Mouse (Mus musculus) embryonic fibroblast, embryonic 13.5 days (primary cell): Measurements from ENCODE around the gene Zbtb4. TPM values are rescaled to one million over a fixed set of nuclear protein-coding genes. Genes with fewer than 3 reads are reported as not detected.
A peak's percentile ranks its signal among the peaks of the same experiment; 100 is the strongest.

Experiments
- H3K27ac ChIP-seq: 2 replicates; pipeline ENCODE4 v1.5.1; 2012; ENCODE audit warnings: low read length, control low read depth, inconsistent platforms; ENCODE audit not compliant: insufficient read depth
- H3K4me1 ChIP-seq: 2 replicates; pipeline ENCODE4 v1.6.1; 2011; ENCODE audit warnings: low read length; ENCODE audit not compliant: control insufficient read depth, insufficient read depth
- H3K4me3 ChIP-seq: 2 replicates; pipeline ENCODE4 v1.5.1; 2011; ENCODE audit warnings: mild to moderate bottlenecking, control low read depth, low read length; ENCODE audit not compliant: insufficient read depth
- CTCF ChIP-seq: IDR thresholded peaks from 2 replicates; pipeline ENCODE4 v1.5.1; 2011; ENCODE audit warnings: mild to moderate bottlenecking, control low read depth, low read length, moderate library complexity, borderline replicate concordance; ENCODE audit not compliant: insufficient read depth
- POLR2A ChIP-seq: IDR thresholded peaks from 2 replicates; pipeline ENCODE4 v1.6.1; 2011; ENCODE audit warnings: low read depth, mild to moderate bottlenecking, control low read depth, low read length, moderate library complexity
- polyA plus RNA-seq: library from polyadenylated mRNA; stranded (reverse); fragments of >200 nt; gene quantifications from 2 replicates; pipeline ENCODE4 v1.2.4, GENCODE M21; 2011; ENCODE audit warnings: low read depth; ENCODE audit not compliant: missing spikeins, insufficient read length

Gene Zbtb4
- polyA plus RNA-seq, 1 experiment, result 22.6 TPM

DNA sequence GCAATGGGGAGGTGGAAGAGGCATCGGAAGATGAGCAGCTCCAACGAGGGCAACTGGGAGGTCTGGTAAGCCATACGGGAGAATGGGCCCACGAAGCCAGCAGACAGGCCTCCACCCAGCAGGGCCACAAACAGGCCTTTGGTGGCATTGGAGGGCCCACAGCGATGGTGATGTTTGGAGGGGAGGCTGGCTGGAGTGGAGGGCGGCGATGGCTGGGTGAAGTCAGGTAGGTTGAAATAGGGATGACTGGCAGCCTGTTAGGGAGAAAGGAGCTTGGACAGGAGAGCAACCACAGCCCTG lies 4.9 kb upstream of the Zbtb4 start:
- no peak overlapping the region for H3K4me3 ChIP-seq
- H3K27ac ChIP-seq, result no peak overlapping the region
- TF ChIP-seq POLR2A, result no peak
- no peak for TF ChIP-seq CTCF
- H3K4me1 ChIP-seq, result peaks cover 10% of the 10 kb centered on the region

DNA sequence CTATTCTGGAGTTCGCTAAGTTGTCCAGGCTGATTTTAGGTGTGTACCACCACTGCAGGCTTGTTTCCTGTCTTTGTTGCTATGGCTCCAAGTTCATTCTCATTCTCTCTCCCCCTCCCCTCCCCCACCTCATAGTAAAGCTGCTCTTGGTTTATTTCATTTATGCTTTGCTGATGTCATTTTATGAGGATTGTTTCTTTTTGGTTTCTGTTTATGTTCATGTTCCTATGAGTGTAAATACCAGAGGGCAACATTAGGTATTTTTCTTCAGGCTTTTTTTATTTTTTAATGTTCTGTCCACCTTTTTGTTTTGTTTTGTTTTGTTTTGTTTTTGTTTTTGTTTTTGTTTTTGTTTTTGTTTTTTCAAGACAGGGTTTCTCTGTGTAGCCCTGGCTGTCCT lies 3.8 kb upstream of the Zbtb4 start, which contains the start of gene Slc35g3:
Gene Slc35g3, minus strand, starts transcription at position 101 of the 400 bp plus-strand sequence.
- TF ChIP-seq CTCF (no peak), POLR2A (no peak)
- no peak within 1 kb of the TSS for H3K27ac ChIP-seq
- H3K4me3 ChIP-seq, result no peak within 1 kb of the TSS

DNA sequence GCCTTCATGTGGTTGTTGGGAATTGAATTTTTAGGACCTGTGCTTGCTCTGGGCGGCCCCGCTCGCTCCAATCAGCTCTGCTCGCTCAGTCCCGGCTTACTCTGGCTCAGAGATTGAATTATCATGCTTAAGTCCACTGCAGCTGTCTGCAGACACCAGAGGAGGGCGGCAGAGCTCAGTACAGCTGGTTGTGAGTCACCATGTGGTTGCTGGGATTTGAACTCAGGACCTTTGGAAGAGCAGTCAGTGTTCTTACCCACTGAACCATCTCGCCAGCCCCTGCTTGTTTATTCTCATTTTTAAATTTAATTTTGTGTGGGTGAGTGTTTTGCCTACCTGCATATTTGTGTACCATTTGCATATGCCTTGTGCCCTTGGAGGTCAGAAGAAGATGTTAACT lies 2.2 kb upstream of the Zbtb4 start:
- no peak overlapping the region for H3K27ac ChIP-seq
- peak; percentile 33; the same call in 1 of the 2 replicates for TF ChIP-seq CTCF
- no peak for TF ChIP-seq POLR2A
- peaks cover 12% of the 10 kb centered on the region for H3K4me1 ChIP-seq
- H3K4me3 ChIP-seq, result no peak overlapping the region

More for the DNA sequence above, 3.8 kb upstream of the Zbtb4 start, which contains the start of gene Slc35g3:
- peaks cover 8% of the 10 kb centered on the region; the same call in 1 of the 2 replicates for H3K4me1 ChIP-seq

DNA sequence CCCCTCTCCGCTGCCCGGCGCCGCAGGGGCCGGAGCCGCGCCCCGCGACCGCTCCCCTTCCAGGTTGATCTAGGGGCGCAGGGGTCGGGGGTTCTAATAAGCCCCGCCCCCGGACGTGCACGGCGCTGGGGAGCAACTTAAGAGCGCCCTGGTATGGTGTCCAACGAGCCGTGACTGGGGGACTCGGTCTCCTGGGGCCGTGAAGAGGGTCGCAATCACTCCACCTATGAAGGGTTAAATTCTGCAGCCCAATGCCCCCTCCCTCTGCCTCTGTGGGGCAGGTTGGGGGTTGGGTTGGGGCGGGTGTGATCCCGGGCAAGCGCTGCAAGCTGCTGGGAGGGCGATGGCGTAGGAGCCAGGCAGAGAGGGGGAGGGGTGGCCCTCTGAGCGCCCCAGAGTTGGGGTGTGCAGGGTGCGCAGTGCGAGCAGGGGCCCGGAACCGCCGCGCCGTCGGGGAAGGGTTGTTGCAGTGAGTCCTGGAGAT lies 456 bp downstream of the Zbtb4 start:
- peak overlapping the region; percentile 38; the same call in 1 of the 2 replicates for H3K27ac ChIP-seq
- peaks cover 13% of the 10 kb centered on the region; the same call in 1 of the 2 replicates for H3K4me1 ChIP-seq
- H3K4me3 ChIP-seq, result peak overlapping the region; percentile 88
- TF ChIP-seq POLR2A (peak; percentile 34; the same call in 1 of the 2 replicates), CTCF (no peak)

DNA sequence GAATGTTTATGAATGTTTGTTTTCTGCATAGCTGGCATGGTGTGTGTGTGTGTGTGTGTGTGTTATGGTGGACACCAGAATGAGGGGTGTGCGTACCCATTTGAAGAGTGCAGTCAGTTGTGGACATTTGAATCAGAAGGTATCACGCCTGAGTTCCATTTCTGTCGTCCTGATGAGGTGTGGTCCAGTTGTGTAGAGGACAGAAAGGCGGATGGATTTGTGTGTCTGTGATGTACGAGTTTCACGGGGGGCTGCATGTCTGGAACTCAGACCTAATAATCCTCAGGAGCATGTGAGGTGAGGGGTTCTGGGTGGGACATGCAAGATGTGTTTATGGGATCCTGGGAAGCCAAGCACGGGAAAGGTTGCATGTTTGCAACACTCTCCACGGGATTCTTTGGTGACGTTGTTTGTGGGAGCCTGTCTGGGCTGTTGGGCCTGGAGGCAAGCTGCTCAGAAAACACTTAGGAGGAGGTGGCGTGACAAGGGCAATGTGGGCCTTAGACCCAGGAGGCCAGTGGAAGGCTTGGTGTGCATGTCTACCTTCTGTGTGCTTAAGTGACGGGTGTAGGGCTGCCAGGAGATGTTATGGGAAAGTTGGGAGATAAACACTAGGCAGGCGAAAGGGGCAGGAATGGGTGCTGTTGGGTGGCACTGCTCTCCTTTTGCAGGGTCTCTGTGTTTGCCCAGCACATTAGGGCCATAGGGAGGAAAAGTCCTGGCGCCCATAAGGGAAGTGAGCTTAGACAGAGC lies 1.3 kb downstream of the Zbtb4 start:
- no peak overlapping the region for H3K27ac ChIP-seq
- TF ChIP-seq POLR2A (no peak), CTCF (no peak)
- H3K4me1 ChIP-seq, result peaks cover 13% of the 10 kb centered on the region; the same call in 1 of the 2 replicates
- peak overlapping the region; percentile 88 for H3K4me3 ChIP-seq

DNA sequence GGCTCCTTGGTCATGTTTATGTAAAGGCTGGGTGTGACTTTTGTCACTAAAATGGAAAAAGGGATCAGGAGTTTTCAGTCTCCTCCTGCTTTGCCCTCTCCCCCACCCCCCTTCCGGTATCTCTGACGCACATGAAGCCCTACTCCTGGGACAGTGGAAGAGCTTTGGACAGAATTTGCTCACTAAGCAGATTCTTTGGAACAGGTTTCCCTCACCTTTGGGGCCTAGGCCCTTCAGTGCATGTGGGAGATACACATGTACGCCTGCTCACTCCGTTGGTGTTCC lies 1.9 kb downstream of the Zbtb4 start:
- H3K27ac ChIP-seq, result no peak overlapping the region
- TF ChIP-seq POLR2A (no peak), CTCF (no peak)

DNA sequence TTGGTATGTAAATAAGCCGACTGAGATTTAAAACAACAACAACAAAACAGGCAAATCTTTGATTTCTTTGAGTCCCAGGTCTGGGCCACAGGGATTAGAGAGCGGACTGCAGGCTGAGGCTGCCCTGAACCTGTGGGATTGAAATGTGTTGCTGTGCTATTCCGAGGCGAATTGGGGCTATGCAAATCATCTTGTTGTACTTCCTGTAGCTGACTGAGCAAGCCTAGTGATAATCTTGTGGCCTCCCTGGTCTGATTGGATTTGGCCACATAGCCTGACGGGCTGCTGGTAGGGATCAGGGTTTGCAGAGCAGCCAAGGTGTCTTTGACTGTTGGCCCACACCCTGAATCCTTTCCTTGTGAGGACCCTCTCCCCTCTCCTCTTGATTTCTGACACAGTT lies 9.2 kb downstream of the Zbtb4 start:
- Histone ChIP-seq H3K4me3 (no peak overlapping the region), H3K4me1 (no peaks in the 10 kb centered on the region), H3K27ac (no peak overlapping the region)
- TF ChIP-seq POLR2A, result no peak

More for the DNA sequence above, 1.9 kb downstream of the Zbtb4 start:
- Histone ChIP-seq H3K4me1 (peaks cover 13% of the 10 kb centered on the region; the same call in 1 of the 2 replicates), H3K4me3 (no peak overlapping the region)

DNA sequence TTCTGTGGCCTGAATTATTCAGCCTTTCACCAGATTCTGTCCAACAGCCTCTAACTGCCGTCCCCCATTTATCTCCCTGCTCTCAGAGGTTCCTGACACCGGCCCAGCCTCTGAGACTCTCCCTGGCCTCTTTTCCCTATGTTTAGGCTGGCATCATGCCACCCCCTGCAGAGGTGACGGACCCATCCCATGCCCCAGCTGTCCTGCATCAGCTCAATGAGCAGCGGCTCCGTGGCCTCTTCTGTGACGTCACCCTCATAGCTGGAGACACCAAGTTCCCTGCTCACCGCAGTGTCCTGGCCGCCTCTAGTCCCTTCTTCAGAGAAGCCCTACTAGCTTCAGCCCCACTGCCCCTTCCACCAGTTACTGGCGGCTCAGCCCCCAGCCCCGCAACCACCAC lies 10.0 kb downstream of the Zbtb4 start:
- no peak overlapping the region for H3K4me3 ChIP-seq
- H3K27ac ChIP-seq, result no peak overlapping the region
- no peaks in the 10 kb centered on the region for H3K4me1 ChIP-seq
- no peak for TF ChIP-seq POLR2A
- no peak for TF ChIP-seq CTCF

DNA sequence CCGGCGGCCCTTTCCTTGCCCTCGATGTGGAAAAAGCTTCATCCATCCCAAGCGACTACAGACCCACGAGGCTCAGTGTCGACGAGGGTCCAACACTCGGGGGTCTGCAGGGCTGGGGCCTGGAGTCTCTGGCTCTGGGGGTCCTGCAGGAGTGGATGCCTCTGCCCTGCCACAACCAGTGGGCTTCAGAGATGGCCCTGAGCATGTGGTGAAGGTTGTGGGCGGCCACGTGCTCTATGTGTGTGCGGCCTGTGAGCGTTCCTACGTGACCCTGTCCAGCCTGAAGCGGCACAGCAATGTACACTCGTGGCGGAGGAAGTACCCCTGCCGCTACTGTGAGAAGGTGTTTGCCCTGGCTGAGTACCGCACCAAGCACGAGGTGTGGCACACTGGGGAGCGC lies 10.8 kb downstream of the Zbtb4 start:
- H3K4me3 ChIP-seq, result no peak overlapping the region
- no peaks in the 10 kb centered on the region for H3K4me1 ChIP-seq
- TF ChIP-seq CTCF (no peak), POLR2A (no peak)
- no peak overlapping the region for H3K27ac ChIP-seq

DNA sequence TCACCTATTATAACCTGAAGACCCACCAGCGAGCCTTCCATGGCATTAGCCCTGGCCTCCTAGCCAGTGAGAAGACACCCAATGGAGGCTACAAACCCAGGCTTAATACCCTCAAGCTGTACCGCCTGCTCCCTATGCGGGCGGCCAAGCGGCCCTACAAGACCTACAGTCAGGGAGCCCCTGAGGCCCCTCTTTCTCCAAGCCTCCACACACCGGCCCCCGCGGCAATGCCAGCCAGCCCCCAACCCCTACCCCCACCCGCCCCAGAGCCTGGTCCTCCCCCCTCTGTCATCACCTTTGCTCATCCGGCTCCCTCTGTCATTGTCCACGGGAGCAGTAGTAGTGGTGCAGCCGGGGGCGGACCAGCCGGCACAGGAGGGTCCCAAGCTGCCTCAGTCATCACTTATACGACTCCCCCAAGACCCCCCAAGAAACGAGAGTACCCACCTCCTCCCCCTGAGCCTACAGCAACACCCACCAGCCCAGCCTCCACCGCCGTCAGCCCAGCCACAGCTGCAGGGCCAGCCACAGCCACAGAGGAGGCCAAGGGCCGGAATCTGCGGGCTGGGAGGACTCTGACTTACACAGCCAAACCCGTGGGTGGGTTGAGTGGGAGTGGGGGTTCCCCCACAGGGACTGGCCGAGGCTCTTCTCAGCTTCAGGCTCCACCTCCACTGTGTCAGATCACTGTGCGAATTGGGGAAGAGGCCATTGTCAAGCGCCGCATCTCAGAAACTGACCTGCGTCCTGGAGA lies 12.0 kb downstream of the Zbtb4 start:
- no peak overlapping the region for H3K27ac ChIP-seq
- H3K4me3 ChIP-seq, result no peak overlapping the region
- H3K4me1 ChIP-seq, result no peaks in the 10 kb centered on the region
- TF ChIP-seq CTCF (no peak), POLR2A (no peak)
